Mouse (Mus musculus): ENCODE measurements around the gene Snrnp40. TPM values are rescaled to one million over a fixed set of nuclear protein-coding genes. Genes with fewer than 3 reads are reported as not detected.

The Snrnp40 gene
- polyA plus RNA-seq, 1 experiment: 23.2 TPM

DNA sequence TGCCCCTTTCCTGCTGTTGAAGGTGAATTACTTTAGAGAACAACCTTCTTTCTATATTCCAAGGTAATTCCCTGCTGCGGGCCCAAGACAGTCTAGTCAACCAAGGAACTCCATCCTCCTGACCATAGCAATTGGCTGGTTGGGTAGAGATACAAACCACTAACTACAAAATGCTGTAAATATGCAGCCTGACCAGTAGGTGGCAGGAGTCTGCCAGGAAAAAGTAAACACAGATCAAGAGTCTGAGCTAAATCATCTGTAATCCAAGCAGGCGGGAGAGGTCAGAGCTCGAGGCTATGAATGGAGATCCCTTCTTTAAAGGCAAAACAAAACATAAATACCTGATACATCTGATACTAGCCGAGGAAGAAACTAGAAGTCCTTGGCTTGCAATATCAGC is 18.2 kb upstream of the Snrnp40 start:
- no peak overlapping the region for H3K27ac ChIP-seq (ENCODE audit: insufficient read depth, low read depth, low read length)
- H3K27me3 ChIP-seq (replicated peaks; ENCODE audit: control insufficient read depth, insufficient read depth, low read length): no peaks in the 10 kb centered on the region
- DNase-seq: peak; percentile 56
- H3K4me3 ChIP-seq (ENCODE audit: insufficient read depth, low read depth, low read length): no peak overlapping the region
- H3K36me3 ChIP-seq (ENCODE audit: control insufficient read depth, insufficient read depth, low read length): no peaks in the 10 kb centered on the region
- no peaks in the 10 kb centered on the region for H3K4me1 ChIP-seq (ENCODE audit: control insufficient read depth, insufficient read depth, low read length)
- TF ChIP-seq POLR2A (IDR thresholded peaks at IDR 0.05; ENCODE audit: low read depth, low read length) (no peak), CTCF (conservative IDR thresholded peaks at IDR 0.05; ENCODE audit: insufficient read depth, insufficient read length, low read depth, low read length) (peak; percentile 48)
- WGBS: 17% methylated on average over 4 of the region's 4 CpGs

DNA sequence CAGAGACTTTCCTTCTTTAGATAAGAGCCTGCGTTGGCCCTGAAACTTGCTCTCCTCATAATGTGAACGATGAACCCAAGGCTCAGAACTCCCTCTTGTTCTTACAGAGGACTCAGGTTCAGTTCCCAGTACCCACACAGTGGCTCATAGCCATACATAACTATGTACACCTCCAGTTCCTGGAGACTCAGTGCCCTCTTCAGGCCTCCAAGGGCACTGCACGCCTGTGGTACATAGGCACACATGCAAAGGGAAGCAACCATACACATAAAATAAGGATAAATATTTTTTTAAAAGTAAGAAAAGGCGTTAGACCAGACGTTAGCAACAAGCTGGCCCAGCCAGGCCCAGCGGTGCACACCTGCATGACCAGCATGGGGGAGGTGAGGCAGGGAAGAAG is 10.3 kb upstream of the Snrnp40 start:
- no peak for TF ChIP-seq POLR2A (IDR thresholded peaks at IDR 0.05; ENCODE audit: low read depth, low read length)
- TF ChIP-seq CTCF (conservative IDR thresholded peaks at IDR 0.05; ENCODE audit: insufficient read depth, insufficient read length, low read depth, low read length): peak; percentile 40
- WGBS: 91% methylated on average over 6 of the region's 6 CpGs
- Histone ChIP-seq H3K4me3 (ENCODE audit: insufficient read depth, low read depth, low read length) (no peak overlapping the region), H3K36me3 (ENCODE audit: control insufficient read depth, insufficient read depth, low read length) (no peaks in the 10 kb centered on the region; the same call in 1 of the 2 replicates), H3K4me1 (ENCODE audit: control insufficient read depth, insufficient read depth, low read length) (no peaks in the 10 kb centered on the region), H3K27me3 (replicated peaks; ENCODE audit: control insufficient read depth, insufficient read depth, low read length) (no peaks in the 10 kb centered on the region), H3K27ac (ENCODE audit: insufficient read depth, low read depth, low read length) (no peak overlapping the region)
- no peak for DNase-seq

DNA sequence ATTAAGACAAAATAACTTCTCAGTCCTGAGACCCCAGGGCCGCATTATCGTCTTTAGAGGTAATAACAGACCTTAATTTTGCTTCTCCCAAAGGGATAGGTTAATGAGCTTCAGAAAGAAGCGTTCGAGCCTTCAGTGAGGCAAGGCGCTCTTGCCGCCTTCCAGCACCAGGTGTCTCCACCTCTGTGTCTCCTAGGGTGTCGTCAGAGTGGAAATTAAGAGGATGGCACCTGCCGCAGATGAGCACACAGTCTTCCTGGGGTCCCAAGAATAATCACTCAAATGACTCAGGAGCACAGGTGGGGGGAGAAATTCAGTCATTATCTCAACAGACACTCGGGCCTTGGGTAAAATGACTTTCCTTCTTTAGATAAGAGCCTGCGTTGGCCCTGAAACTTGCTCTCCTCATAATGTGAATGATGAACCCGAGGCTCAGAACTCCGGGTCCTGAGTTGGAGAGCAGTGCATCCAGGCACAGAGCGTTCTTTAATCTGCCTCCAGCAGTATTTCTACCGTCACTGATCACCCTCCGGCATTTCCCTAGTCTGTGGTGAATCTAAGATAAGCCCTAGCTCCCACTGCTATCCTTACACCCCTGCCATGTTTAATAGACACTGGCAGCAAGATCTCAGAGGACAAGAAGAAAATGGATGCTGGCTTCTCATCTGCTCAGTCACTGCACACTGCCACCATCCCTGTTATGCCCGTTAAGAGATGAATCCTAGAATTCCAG is 9.1 kb upstream of the Snrnp40 start:
- 87% methylated on average over 16 of the region's 16 CpGs for WGBS
- H3K4me3 ChIP-seq (ENCODE audit: insufficient read depth, low read depth, low read length): no peak overlapping the region
- no peaks in the 10 kb centered on the region; the same call in 1 of the 2 replicates for H3K36me3 ChIP-seq (ENCODE audit: control insufficient read depth, insufficient read depth, low read length)
- no peaks in the 10 kb centered on the region for H3K27me3 ChIP-seq (replicated peaks; ENCODE audit: control insufficient read depth, insufficient read depth, low read length)
- DNase-seq: no peak
- TF ChIP-seq POLR2A (IDR thresholded peaks at IDR 0.05; ENCODE audit: low read depth, low read length) (no peak), CTCF (conservative IDR thresholded peaks at IDR 0.05; ENCODE audit: insufficient read depth, insufficient read length, low read depth, low read length) (no peak)
- H3K27ac ChIP-seq (ENCODE audit: insufficient read depth, low read depth, low read length): no peak overlapping the region
- no peaks in the 10 kb centered on the region for H3K4me1 ChIP-seq (ENCODE audit: control insufficient read depth, insufficient read depth, low read length)

DNA sequence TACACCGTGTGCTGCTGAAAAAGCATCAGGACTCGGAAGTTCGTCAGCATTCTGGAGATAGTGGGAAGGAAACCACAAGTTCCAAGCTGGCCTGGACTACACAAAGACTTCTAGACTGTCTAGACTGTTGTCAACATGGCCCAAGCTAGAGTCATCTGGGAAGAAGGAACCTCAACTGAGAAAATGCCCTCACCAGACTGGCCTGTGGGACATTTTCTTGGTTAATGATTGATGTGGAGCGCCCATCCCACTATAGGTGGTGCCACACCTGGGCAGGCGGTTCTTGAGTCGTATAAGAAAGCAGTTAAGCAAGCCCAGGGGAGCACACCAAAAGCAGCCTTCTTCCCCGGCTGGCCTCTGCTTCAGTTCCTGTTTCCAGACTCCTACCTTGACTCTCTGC is 7.3 kb upstream of the Snrnp40 start:
- no peaks in the 10 kb centered on the region for H3K27me3 ChIP-seq (replicated peaks; ENCODE audit: control insufficient read depth, insufficient read depth, low read length)
- no peak overlapping the region for H3K27ac ChIP-seq (ENCODE audit: insufficient read depth, low read depth, low read length)
- H3K36me3 ChIP-seq (ENCODE audit: control insufficient read depth, insufficient read depth, low read length): no peaks in the 10 kb centered on the region; the same call in 1 of the 2 replicates
- TF ChIP-seq POLR2A (IDR thresholded peaks at IDR 0.05; ENCODE audit: low read depth, low read length): no peak
- no peak for TF ChIP-seq CTCF (conservative IDR thresholded peaks at IDR 0.05; ENCODE audit: insufficient read depth, insufficient read length, low read depth, low read length)
- peak; percentile 32 for DNase-seq
- no peaks in the 10 kb centered on the region for H3K4me1 ChIP-seq (ENCODE audit: control insufficient read depth, insufficient read depth, low read length)
- 68% methylated on average over 7 of the region's 7 CpGs for WGBS
- no peak overlapping the region for H3K4me3 ChIP-seq (ENCODE audit: insufficient read depth, low read depth, low read length)

DNA sequence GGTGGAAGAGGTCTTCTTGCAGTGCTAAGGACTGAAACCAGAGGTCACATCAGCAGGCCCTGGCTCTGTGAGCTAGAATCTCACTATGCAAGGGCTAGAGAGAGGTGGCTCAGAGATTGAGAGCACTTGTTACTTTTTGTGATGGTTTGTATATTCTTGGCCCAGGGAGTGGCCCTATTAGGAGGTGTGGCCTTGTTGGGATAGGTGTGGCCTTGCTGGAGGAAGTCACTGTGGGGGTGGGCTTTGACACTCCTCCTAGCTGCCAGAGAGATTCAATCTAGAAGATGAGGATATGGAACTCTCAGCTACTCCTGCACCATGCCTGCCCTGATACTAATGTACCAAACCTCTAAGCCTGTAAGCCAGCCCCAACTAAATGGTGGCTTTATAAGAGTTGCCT is 2.0 kb upstream of the Snrnp40 start:
- TF ChIP-seq CTCF (conservative IDR thresholded peaks at IDR 0.05; ENCODE audit: insufficient read depth, insufficient read length, low read depth, low read length) (no peak), POLR2A (IDR thresholded peaks at IDR 0.05; ENCODE audit: low read depth, low read length) (no peak)

DNA sequence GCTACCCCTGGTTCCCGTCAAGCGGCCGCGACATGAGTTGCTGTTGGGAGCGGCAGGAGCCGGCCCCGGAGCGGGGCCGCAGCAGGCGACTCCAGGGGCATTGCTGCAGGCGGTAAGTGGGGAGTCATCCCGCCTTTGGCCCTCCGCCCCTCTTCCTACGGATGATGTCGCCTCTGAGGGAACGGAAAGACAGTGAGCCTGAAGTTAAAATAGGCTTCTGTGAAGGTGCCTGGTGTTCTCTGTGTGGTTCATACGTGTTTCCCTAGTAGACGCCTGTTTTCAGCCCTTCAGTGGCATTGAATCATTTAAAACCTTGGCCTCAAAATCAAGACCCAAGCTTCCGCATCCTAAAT is 282 bp downstream of the Snrnp40 start:
- Histone ChIP-seq H3K27ac (ENCODE audit: insufficient read depth, low read depth, low read length) (peak overlapping the region; percentile 53), H3K27me3 (replicated peaks; ENCODE audit: control insufficient read depth, insufficient read depth, low read length) (no peaks in the 10 kb centered on the region), H3K36me3 (ENCODE audit: control insufficient read depth, insufficient read depth, low read length) (no peaks in the 10 kb centered on the region), H3K4me1 (ENCODE audit: control insufficient read depth, insufficient read depth, low read length) (peaks cover 7% of the 10 kb centered on the region; the same call in 1 of the 2 replicates), H3K4me3 (ENCODE audit: insufficient read depth, low read depth, low read length) (peak overlapping the region; percentile 94)
- DNase-seq: no peak
- WGBS: 0% methylated on average over 19 of the region's 19 CpGs
- TF ChIP-seq POLR2A (IDR thresholded peaks at IDR 0.05; ENCODE audit: low read depth, low read length) (no peak), CTCF (conservative IDR thresholded peaks at IDR 0.05; ENCODE audit: insufficient read depth, insufficient read length, low read depth, low read length) (no peak)

More for the DNA sequence above, 2.0 kb upstream of the Snrnp40 start:
- no peaks in the 10 kb centered on the region for H3K27me3 ChIP-seq (replicated peaks; ENCODE audit: control insufficient read depth, insufficient read depth, low read length)
- H3K4me1 ChIP-seq (ENCODE audit: control insufficient read depth, insufficient read depth, low read length): peaks cover 7% of the 10 kb centered on the region; the same call in 1 of the 2 replicates
- H3K27ac ChIP-seq (ENCODE audit: insufficient read depth, low read depth, low read length): no peak overlapping the region
- DNase-seq: no peak
- H3K36me3 ChIP-seq (ENCODE audit: control insufficient read depth, insufficient read depth, low read length): no peaks in the 10 kb centered on the region
- no peak overlapping the region for H3K4me3 ChIP-seq (ENCODE audit: insufficient read depth, low read depth, low read length)

DNA sequence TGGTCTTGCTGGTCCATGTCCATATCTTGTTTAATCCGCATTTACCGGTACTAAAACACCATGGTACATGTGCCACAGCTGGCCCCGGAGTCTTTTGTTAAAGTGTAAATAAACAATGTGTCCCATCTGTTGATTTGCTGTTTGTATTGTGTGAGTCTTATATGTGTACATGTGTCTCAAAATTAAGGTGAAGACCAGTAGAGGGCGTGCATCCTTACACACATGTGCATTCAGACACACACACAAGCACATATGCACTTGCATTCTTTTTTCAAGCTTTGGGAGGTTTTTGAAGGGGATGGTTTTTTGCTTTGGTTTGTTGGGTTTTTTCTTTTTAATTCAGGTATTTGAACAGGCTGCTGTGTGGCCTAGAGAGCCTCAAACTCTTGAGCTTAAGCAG is 16.7 kb downstream of the Snrnp40 start:
- H3K27ac ChIP-seq (ENCODE audit: insufficient read depth, low read depth, low read length): no peak overlapping the region

More for the DNA sequence above, 16.7 kb downstream of the Snrnp40 start:
- Histone ChIP-seq H3K27me3 (replicated peaks; ENCODE audit: control insufficient read depth, insufficient read depth, low read length) (no peaks in the 10 kb centered on the region), H3K4me1 (ENCODE audit: control insufficient read depth, insufficient read depth, low read length) (no peaks in the 10 kb centered on the region; the same call in 1 of the 2 replicates), H3K36me3 (ENCODE audit: control insufficient read depth, insufficient read depth, low read length) (no peaks in the 10 kb centered on the region; the same call in 1 of the 2 replicates), H3K4me3 (ENCODE audit: insufficient read depth, low read depth, low read length) (no peak overlapping the region)
- no peak for TF ChIP-seq CTCF (conservative IDR thresholded peaks at IDR 0.05; ENCODE audit: insufficient read depth, insufficient read length, low read depth, low read length)
- no peak for TF ChIP-seq POLR2A (IDR thresholded peaks at IDR 0.05; ENCODE audit: low read depth, low read length)
- WGBS: 94% methylated on average over 4 of the region's 4 CpGs
- no peak for DNase-seq

Measured in kidney, adult 2 months (tissue).